Mouse (Mus musculus) E14TG2a.4 (cell line): ENCODE measurements around the gene Fbxo5.

Source experiments
- H3K27me3 ChIP-seq: 2 replicates; pipeline ENCODE4 v1.6.1; 2014; ENCODE audit warnings: low read length, control low read depth; ENCODE audit not compliant: insufficient read depth
- H3K36me3 ChIP-seq: 2 replicates; pipeline ENCODE4 v1.6.1; 2014; ENCODE audit warnings: low read length, control low read depth; ENCODE audit not compliant: insufficient read depth
- H3K4me1 ChIP-seq: replicated peaks from 2 replicates; pipeline ENCODE4 v1.6.1; 2014; ENCODE audit warnings: low read depth, low read length, control low read depth
- H3K4me3 ChIP-seq: replicated peaks from 2 replicates; pipeline ENCODE4 v1.5.1; 2014; ENCODE audit warnings: mild to moderate bottlenecking, low read length
- H3K9me3 ChIP-seq: 2 replicates; pipeline ENCODE4 v1.6.1; 2014; ENCODE audit warnings: low read length, control low read depth
- CTCF ChIP-seq: conservative IDR thresholded peaks from 2 replicates; pipeline ENCODE4 v1.5.1; 2014; ENCODE audit warnings: low read length
- NANOG ChIP-seq: IDR thresholded peaks from 2 replicates; pipeline ENCODE4 v1.6.1; 2014; ENCODE audit warnings: borderline replicate concordance, low read length, mixed read lengths
- POU5F1 ChIP-seq: IDR thresholded peaks from 2 replicates; pipeline ENCODE4 v1.6.1; 2014; ENCODE audit warnings: low read length, borderline replicate concordance

Fbxo5 gene

GRCm38 (mm10) chr10:5805243-5805730 lies at the start of gene Fbxo5:
Fbxo5 (minus strand) TSS chr10:5805600.
- Histone ChIP-seq H3K27me3 (no peaks in the 10 kb centered on the region), H3K36me3 (peaks cover 35% of the 10 kb centered on the region), H3K4me1 (peaks cover 50% of the 10 kb centered on the region), H3K4me3 (peak within 1 kb of the TSS; percentile 97), H3K9me3 (no peaks in the 10 kb centered on the region)
- TF ChIP-seq NANOG, result no peak
- no peak for TF ChIP-seq CTCF
- TF ChIP-seq POU5F1, result no peak

GRCm38 (mm10) chr10:5853290-5853868 lies 48.0 kb upstream of the Fbxo5 start:
- Histone ChIP-seq H3K36me3 (no peaks in the 10 kb centered on the region), H3K27me3 (no peaks in the 10 kb centered on the region), H3K9me3 (peaks cover 19% of the 10 kb centered on the region), H3K4me3 (no peak overlapping the region), H3K4me1 (peaks cover 13% of the 10 kb centered on the region)
- TF ChIP-seq NANOG (no peak), CTCF (no peak), POU5F1 (no peak)

- no peaks in the 10 kb centered on the region for H3K36me3 ChIP-seq
- no peaks in the 10 kb centered on the region for H3K27me3 ChIP-seq
- H3K4me1 ChIP-seq, result no peaks in the 10 kb centered on the region
- peaks cover 8% of the 10 kb centered on the region for H3K9me3 ChIP-seq
- H3K4me3 ChIP-seq, result no peak overlapping the region
- no peak for TF ChIP-seq NANOG
- TF ChIP-seq POU5F1, result no peak
- TF ChIP-seq CTCF, result no peak
Observed at GRCm38 (mm10) chr10:5846939-5847338, 41.5 kb upstream of the Fbxo5 start.

GRCm38 (mm10) chr10:5841369-5841768 lies 36.0 kb upstream of the Fbxo5 start:
- 0 out of 2 replicates have a peak, but pooled peaks cover 3% of the 10 kb centered on the region for H3K27me3 ChIP-seq
- H3K4me1 ChIP-seq, result no peaks in the 10 kb centered on the region
- TF ChIP-seq NANOG, result no peak
- no peak overlapping the region for H3K4me3 ChIP-seq
- H3K36me3 ChIP-seq, result no peaks in the 10 kb centered on the region
- no peaks in the 10 kb centered on the region for H3K9me3 ChIP-seq

- Histone ChIP-seq H3K27me3 (no peaks in the 10 kb centered on the region), H3K36me3 (peaks cover 11% of the 10 kb centered on the region), H3K4me1 (peaks cover 28% of the 10 kb centered on the region), H3K9me3 (no peaks in the 10 kb centered on the region), H3K4me3 (no peak overlapping the region)
- TF ChIP-seq NANOG, result no peak
- no peak for TF ChIP-seq CTCF
Observed at GRCm38 (mm10) chr10:5826336-5827025, 21.1 kb upstream of the Fbxo5 start.

- Histone ChIP-seq H3K4me1 (peaks cover 44% of the 10 kb centered on the region), H3K4me3 (peak overlapping the region; percentile 97), H3K36me3 (peaks cover 25% of the 10 kb centered on the region), H3K27me3 (no peaks in the 10 kb centered on the region), H3K9me3 (no peaks in the 10 kb centered on the region)
- TF ChIP-seq POU5F1 (no peak), CTCF (peak; percentile 61), NANOG (no peak)
Observed at GRCm38 (mm10) chr10:5824779-5825178, 19.4 kb upstream of the Fbxo5 start.

- Histone ChIP-seq H3K4me3 (peak within 1 kb of the TSS; percentile 97), H3K36me3 (peaks cover 34% of the 10 kb centered on the region), H3K27me3 (no peaks in the 10 kb centered on the region), H3K4me1 (peaks cover 52% of the 10 kb centered on the region), H3K9me3 (no peaks in the 10 kb centered on the region)
- no peak for TF ChIP-seq NANOG
- TF ChIP-seq POU5F1, result no peak
- TF ChIP-seq CTCF, result no peak
Observed at GRCm38 (mm10) chr10:5823740-5824491, 18.5 kb upstream of the Fbxo5 start, which contains the start of gene Mtrf1l. Mtrf1l (minus strand) TSS chr10:5823910.

- Histone ChIP-seq H3K27me3 (no peaks in the 10 kb centered on the region), H3K9me3 (no peaks in the 10 kb centered on the region), H3K4me3 (peak overlapping the region; percentile 97), H3K4me1 (peaks cover 58% of the 10 kb centered on the region), H3K36me3 (peaks cover 40% of the 10 kb centered on the region)
- TF ChIP-seq CTCF (no peak), POU5F1 (no peak), NANOG (no peak)
Observed at GRCm38 (mm10) chr10:5823291-5823739, 17.9 kb upstream of the Fbxo5 start.

GRCm38 (mm10) chr10:5818772-5819171 lies 13.4 kb upstream of the Fbxo5 start:
- H3K4me3 ChIP-seq, result no peak overlapping the region
- H3K9me3 ChIP-seq, result no peaks in the 10 kb centered on the region
- H3K36me3 ChIP-seq, result peaks cover 82% of the 10 kb centered on the region
- no peaks in the 10 kb centered on the region for H3K27me3 ChIP-seq
- peaks cover 48% of the 10 kb centered on the region for H3K4me1 ChIP-seq
- TF ChIP-seq CTCF (no peak), NANOG (peak; percentile 66; the same call in 1 of the 2 replicates), POU5F1 (no peak)
